In the genomic region with DNA sequence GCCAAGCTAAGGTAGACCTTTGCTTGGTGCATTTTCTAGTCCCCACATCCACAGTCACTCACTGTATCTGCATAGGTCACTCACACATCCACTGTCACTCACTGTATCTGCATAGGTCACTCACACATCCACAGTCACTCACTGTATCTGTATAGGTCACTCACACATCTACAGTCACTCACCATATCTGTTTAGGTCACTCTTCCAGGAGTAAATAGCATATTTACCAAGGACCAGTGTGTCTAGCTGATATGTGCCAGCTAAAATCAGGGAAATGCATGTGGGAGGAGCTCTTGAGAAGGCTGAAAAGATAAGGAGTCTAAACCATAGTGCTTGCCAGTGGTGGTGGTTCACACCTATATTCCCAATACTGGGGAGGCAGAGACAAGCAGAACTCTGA, we compare ENCODE assay signal across 25 mouse cellular contexts. TPM values are rescaled to one million over a fixed set of nuclear protein-coding genes. Genes with fewer than 3 reads are reported as not detected.
DNase-seq lines count a peak whose midpoint lies in the region; ATAC-seq lines count a peak whose summit lies in the region.
"Had no signal": no experiment of that assay in that cellular context is flagged by ENCODE, and none has a peak within 500 bp of the region (broad histone marks: within the 10 kb centered on the region; RNA-seq: fewer than 3 reads in every experiment).

No protein-coding gene starts in this region.

- H3K4me1 ChIP-seq in heart, embryonic 16.5 days (ENCODE audit: control insufficient read depth, insufficient read depth, low read length): peaks cover 24% of the 10 kb centered on the region
- H3K4me1 ChIP-seq in liver, embryonic 12.5 days: peaks cover 10% of the 10 kb centered on the region
- H3K4me1 ChIP-seq: embryonic facial prominence, embryonic 12.5 days; forebrain, embryonic 13.5 days; limb, embryonic 13.5 days; lung, embryonic 15.5 days had no signal

- no peaks in the 10 kb centered on the region for H3K36me3 ChIP-seq in heart, embryonic 16.5 days (ENCODE audit: control insufficient read depth, insufficient read depth)
- no peaks in the 10 kb centered on the region for H3K36me3 ChIP-seq in liver, embryonic 12.5 days
- H3K36me3 ChIP-seq: embryonic facial prominence, embryonic 12.5 days; limb, embryonic 13.5 days; lung, embryonic 15.5 days had no signal

- peak; percentile 32; the same call in 1 of the 2 replicates for ATAC-seq in heart, embryonic 16.5 days (replicated peaks; ENCODE audit: extremely low read depth, insufficient read depth, low FRiP score)
- peak; percentile 78 for ATAC-seq in erythroblast, adult 5-6 weeks (replicated peaks; ENCODE audit: low FRiP score, poor library complexity, severe bottlenecking)
- ATAC-seq in liver, embryonic 12.5 days: peak; percentile 83
- peak; percentile 42 for ATAC-seq in megakaryocyte progenitor cell, adult 5-6 weeks (replicated peaks; ENCODE audit: poor library complexity)
- ATAC-seq: activated CD4-positive, CD25-positive, alpha-beta regulatory T cell, adult 4 months; forebrain, embryonic 13.5 days; inflammation-experienced regulatory T-cells, adult 6 months had no signal

- H3K27me3 ChIP-seq in heart, embryonic 16.5 days (ENCODE audit: control insufficient read depth, insufficient read depth, low read length): no peaks in the 10 kb centered on the region
- peaks cover 6% of the 10 kb centered on the region; the same call in 1 of the 2 replicates for H3K27me3 ChIP-seq in liver, embryonic 12.5 days (replicated peaks)
- H3K27me3 ChIP-seq: embryonic facial prominence, embryonic 12.5 days; limb, embryonic 13.5 days; lung, embryonic 15.5 days had no signal

- no peak for DNase-seq in heart, postnatal 4 days
- no peak for DNase-seq in thymus, postnatal 4 days
- no peak for DNase-seq in spleen, postnatal 10 days (ENCODE audit: low spot score in 2 of 2)
- DNase-seq: adrenal gland, adult 8-10 months; cerebellum, adult 2 months; cerebellum, postnatal 25 days; heart, postnatal 36 days; kidney, adult 18-20 months; kidney, postnatal 4 days; layer of hippocampus, adult 9-11 months; lung, postnatal 36 days; right cerebral cortex, postnatal 4 days had no signal

- H3K27ac ChIP-seq in heart, embryonic 16.5 days (ENCODE audit: low read length): peak overlapping the region; percentile 16; the same call in 1 of the 2 replicates
- H3K27ac ChIP-seq in liver, embryonic 12.5 days: no peak overlapping the region
- H3K27ac ChIP-seq: embryonic facial prominence, embryonic 12.5 days; forebrain, embryonic 13.5 days; hindbrain, embryonic 14.5 days; limb, embryonic 13.5 days; lung, embryonic 15.5 days had no signal

- no peak overlapping the region for H3K4me2 ChIP-seq in heart, embryonic 16.5 days (ENCODE audit: low read depth, low read length)
- H3K4me2 ChIP-seq in liver, embryonic 12.5 days: no peak overlapping the region
- H3K4me2 ChIP-seq: embryonic facial prominence, embryonic 12.5 days; forebrain, embryonic 13.5 days; hindbrain, embryonic 14.5 days; limb, embryonic 13.5 days; lung, embryonic 15.5 days; midbrain, embryonic 11.5 days had no signal

- no peak overlapping the region for H3K4me3 ChIP-seq in heart, embryonic 16.5 days (ENCODE audit: low read length)
- H3K4me3 ChIP-seq in liver, embryonic 12.5 days: no peak overlapping the region
- H3K4me3 ChIP-seq: embryonic facial prominence, embryonic 12.5 days; erythroblast, embryonic 14.5 days; forebrain, embryonic 13.5 days; limb, embryonic 13.5 days; lung, embryonic 15.5 days had no signal

- H3K9me3 ChIP-seq in heart, embryonic 16.5 days (replicated peaks; ENCODE audit: control insufficient read depth, low read length): no peaks in the 10 kb centered on the region
- no peaks in the 10 kb centered on the region for H3K9me3 ChIP-seq in liver, embryonic 12.5 days (replicated peaks)
- H3K9me3 ChIP-seq: embryonic facial prominence, embryonic 12.5 days; forebrain, embryonic 13.5 days; limb, embryonic 13.5 days; lung, embryonic 15.5 days had no signal

- H3K9ac ChIP-seq in heart, embryonic 16.5 days (ENCODE audit: low read length): no peak overlapping the region
- no peak overlapping the region for H3K9ac ChIP-seq in liver, embryonic 12.5 days
- H3K9ac ChIP-seq: embryonic facial prominence, embryonic 12.5 days; forebrain, embryonic 13.5 days; hindbrain, embryonic 14.5 days; limb, embryonic 13.5 days; lung, embryonic 15.5 days had no signal

RNA-seq across cellular contexts. Expression of a gene that starts 7.4 kb away (rescaled TPM):
- polyA plus RNA-seq in heart, embryonic 16.5 days (2015; fragmentation: Nextera tagmentation; extraction: Ambion mirVana): 63.4 and 65.6 TPM in 2 replicates
- 10 to 100 TPM; 49.5 to 65.6 TPM for total RNA-seq in heart, postnatal 4 days (2021)
- 55.6 and 67.6 TPM in 2 replicates for total RNA-seq in erythroblast, adult 5-6 weeks (2015; ENCODE audit: low replicate concordance)
- total RNA-seq in erythroblast, adult 5-6 weeks (2017; ENCODE audit: low replicate concordance): 108 and 119 TPM in 2 replicates
- polyA plus RNA-seq in liver, embryonic 12.5 days (2016; fragmentation: Nextera tagmentation; extraction: Ambion mirVana): 52.5 and 54.0 TPM in 2 replicates
- 31.3 and 34.9 TPM in 2 replicates for total RNA-seq in megakaryocyte progenitor cell, adult 5-6 weeks (2015)
- 33.3 and 41.4 TPM in 2 replicates for total RNA-seq in megakaryocyte progenitor cell, adult 5-6 weeks (2017)

RNA-seq across cellular contexts. Expression of a gene that starts 32.7 kb away (rescaled TPM):
- 8.0 and 9.6 TPM in 2 replicates for polyA plus RNA-seq in heart, embryonic 16.5 days (2015; fragmentation: Nextera tagmentation; extraction: Ambion mirVana)
- 10 to 100 TPM; 31.0 to 33.3 TPM for total RNA-seq in heart, postnatal 4 days (2021)
- total RNA-seq in erythroblast, adult 5-6 weeks (2015; ENCODE audit: low replicate concordance): 0.84 and 1.5 TPM in 2 replicates
- total RNA-seq in erythroblast, adult 5-6 weeks (2017; ENCODE audit: low replicate concordance): 0.56 and 1.3 TPM in 2 replicates
- polyA plus RNA-seq in liver, embryonic 12.5 days (2016; fragmentation: Nextera tagmentation; extraction: Ambion mirVana): 0.70 and 0.86 TPM in 2 replicates
- total RNA-seq in megakaryocyte progenitor cell, adult 5-6 weeks (2015): 0.39 and 1.1 TPM in 2 replicates
- 0.37 and 0.64 TPM in 2 replicates for total RNA-seq in megakaryocyte progenitor cell, adult 5-6 weeks (2017)
- polyA plus RNA-seq: erythroblast, embryonic 14.5 days had no signal

Comparison
In these comparisons a context has a peak if more than half of its experiments do, and no peak if none do; other contexts are left out.
1. ATAC-seq: peak in every context shown above with its lines; median percentile 83 in liver, embryonic 12.5 days; 78 in erythroblast, adult 5-6 weeks; 42 in megakaryocyte progenitor cell, adult 5-6 weeks; 32 in heart, embryonic 16.5 days.
2. RNA of a gene that starts 32.7 kb away (total RNA-seq): 31.0 to 33.3 TPM in heart, postnatal 4 days; 0.56 to 1.5 TPM in erythroblast, adult 5-6 weeks and 0.37 to 1.1 TPM in megakaryocyte progenitor cell, adult 5-6 weeks; every median in the first group is over 10 times any median in the second.